Mouse (Mus musculus) adipocyte (in vitro differentiated cells): ENCODE data around the gene Tmprss11e.

Experiments used
- DNase-seq: peaks from one replicate; pipeline ENCODE4 v3.0.0-alpha.2; 2016; ENCODE audit warnings: low spot score

Gene Tmprss11e

DNA sequence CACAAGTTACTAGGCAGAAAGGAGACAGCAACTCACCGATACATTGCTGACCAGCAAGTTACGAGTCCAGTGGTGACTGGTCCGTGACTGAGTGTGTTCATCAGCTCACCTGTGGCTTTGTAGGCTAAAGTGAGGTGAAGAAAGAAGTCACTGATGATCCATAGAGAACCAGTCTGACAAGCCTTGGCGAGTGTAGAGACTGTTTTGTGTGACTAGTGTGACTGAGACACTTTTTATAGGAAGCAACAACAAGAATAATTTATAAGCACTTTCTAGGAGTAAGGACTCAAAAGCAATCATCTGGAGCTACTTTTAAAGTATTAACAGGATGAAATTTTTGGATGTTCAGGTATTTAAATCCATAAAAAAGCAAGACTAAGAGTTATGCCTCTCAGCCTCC, at the start of gene Tmprss11e:
Tmprss11e (minus strand) TSS at position 101 of the 400 bp plus-strand sequence.
- no peak for DNase-seq

DNA sequence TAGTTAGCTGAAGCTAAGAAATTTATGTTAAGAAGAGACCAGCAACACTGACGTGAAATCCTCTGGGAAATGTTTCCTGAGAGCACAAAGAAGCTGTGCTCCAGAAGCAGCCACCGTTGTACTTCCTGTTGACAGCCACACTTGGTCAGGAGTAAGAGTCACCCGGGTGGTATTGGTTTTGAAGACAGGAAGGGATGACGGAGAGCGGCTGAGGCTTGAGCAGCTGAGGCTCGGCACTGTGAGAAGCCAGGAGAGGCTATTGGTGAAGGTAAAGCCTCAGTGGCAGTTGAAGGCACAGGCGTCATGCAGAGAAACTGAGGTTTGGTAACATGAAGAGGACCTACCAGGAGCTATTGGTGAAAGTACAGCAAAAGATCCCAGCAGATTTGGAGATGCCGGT, 47.2 kb upstream of the Tmprss11e start:
- no peak for DNase-seq

DNA sequence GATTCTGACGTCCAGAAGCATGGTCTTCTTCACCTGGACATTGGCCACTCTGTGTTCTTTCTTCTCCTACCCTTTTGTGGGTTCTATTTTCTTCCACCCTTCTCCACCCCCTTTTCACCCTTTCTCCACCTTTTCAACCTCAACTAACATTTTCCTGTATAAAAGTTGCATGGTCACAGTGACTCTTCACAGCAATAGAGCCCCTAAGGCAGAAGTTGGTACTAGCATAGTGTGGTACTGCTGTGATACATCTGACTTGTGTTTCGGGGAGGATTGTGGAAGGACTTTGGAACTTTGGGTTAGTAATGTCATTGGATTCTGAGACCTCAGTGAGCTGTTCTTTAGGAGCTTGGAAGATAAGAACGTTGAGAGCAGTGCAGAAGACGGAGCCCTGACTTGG, 46.6 kb upstream of the Tmprss11e start:
- no peak for DNase-seq

DNA sequence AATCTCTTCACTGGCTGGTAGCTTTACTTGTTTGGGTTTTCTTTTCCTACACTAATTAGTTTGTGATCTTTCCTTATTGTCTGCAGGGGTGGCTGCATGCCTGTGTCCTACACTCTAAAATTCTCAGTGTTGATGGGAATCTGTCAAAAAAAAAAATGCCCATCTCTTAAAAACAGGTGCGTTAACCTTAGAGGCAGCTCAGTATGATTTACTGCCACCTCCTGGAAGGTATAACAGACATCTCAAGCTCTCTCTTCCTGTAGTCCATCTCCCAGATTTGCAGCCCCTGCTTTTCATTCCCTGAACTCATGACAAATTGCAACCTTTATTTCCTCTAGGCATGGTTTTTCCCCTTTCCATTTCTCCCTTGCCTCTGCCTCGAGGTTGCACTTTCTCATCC, 44.3 kb upstream of the Tmprss11e start:
- DNase-seq: no peak

DNA sequence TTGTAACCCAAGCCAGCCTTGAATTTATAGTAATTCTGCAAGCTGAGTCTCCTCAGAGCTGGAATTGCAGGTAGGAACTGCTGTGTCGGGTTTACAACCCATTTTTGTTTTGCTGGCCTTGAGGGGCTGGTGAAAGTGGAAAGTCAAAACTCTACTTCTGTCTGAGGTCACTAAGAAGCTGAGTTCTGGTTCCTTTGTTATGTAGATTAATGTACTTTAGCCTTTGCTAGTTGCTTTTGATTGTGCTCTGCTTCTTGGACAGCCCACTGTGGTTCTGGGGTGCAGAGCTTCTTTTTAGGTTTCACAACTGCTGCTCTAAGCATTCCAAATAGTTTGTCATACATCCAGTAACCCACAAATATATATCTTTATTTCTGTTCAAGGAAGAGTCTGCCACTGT, 41.2 kb upstream of the Tmprss11e start:
- DNase-seq: no peak

DNA sequence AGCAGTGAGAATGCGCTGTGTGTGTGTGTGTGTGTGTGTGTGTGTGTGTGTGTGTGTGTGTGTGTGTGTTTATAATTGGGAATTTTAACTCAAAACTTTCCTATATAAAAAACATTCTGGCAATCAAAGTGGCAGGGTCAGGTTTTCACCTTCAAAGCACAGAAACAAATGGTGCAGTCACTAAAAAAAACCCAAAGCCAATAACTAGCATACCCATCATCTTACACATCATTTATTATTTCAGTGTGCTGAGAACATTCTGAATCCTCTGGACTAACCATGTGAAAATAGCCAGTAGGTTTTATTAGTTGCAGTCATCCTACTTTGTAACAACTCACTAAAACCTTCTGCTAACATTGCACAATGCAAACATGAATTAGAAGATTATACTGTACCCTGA, 38.6 kb upstream of the Tmprss11e start:
- no peak for DNase-seq

DNA sequence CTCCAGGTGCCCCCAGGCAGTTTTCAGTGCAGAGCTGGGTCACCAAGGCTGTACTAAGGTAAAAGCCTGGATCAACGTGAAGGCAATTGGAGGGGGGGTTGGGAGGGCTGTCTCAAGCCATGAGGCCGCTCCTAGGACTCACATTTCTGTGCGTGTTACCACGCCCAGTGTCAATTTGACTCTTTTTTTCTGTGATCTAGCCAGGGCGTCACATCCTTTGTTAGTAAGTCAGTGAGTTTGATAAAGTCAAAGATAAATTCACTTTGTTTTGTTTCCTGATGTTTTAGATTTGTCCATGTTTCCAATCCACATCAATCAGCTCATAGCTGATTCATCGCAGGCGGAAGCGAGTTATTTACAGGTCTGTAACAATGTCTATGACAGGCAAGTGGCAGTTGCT, 37.4 kb upstream of the Tmprss11e start:
- DNase-seq: no peak

DNA sequence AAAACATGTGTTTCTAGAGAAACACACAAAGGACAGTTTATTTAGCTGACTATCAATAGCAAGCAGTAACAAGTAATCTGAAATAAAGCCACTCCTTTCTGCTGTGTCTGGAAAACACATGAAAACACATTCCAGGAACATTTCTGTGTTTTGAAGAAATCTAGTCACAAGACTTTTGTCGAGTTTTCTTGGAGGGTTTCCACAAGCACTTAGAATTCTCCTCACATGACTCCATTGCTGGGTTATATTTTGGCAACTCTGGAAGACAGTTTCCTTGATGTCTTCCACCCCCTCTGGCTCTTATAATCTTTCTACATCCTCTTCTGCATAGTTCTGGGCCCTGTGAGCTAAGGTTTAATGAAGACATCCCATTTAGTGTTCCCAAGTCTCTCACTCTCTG, 32.9 kb upstream of the Tmprss11e start:
- peak; percentile 63 for DNase-seq

DNA sequence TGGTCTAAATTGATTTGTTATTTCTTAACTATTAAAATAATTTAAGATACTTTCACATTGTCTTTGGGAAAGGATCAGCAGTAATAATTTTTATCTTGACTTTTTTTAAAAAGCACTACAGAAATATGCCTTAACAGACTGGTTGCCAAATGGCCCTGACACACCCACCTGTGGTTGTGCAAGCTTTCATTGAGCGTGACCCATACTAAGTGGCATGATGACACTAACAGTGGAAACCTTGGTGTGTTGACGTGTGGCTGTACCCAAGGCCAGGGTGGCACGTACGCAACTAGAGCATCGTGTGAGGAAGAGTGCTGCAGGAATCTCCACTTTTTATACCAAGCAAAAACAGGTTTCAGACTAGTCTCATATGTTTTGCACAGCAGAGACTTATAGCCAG, 31.3 kb upstream of the Tmprss11e start:
- DNase-seq: no peak

DNA sequence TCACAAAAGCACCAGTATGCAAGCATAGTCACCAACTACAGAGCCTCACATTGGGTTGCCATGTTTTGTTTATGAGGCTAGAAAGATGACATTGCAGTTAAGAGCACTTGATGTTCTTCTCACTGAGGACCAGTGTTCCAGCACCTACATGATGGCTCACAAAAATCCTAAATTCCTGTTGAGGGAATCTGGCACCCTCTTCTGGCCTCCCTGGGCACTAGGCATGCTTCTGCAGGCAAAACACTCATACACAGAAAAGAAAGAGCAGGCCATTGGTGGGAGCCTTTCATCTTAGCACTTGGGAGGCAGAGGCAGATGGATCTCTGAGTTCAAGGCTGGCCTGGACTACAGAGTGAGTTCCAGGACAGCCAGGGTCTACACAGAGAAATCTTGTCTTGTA, 25.4 kb upstream of the Tmprss11e start:
- peak; percentile 50 for DNase-seq

DNA sequence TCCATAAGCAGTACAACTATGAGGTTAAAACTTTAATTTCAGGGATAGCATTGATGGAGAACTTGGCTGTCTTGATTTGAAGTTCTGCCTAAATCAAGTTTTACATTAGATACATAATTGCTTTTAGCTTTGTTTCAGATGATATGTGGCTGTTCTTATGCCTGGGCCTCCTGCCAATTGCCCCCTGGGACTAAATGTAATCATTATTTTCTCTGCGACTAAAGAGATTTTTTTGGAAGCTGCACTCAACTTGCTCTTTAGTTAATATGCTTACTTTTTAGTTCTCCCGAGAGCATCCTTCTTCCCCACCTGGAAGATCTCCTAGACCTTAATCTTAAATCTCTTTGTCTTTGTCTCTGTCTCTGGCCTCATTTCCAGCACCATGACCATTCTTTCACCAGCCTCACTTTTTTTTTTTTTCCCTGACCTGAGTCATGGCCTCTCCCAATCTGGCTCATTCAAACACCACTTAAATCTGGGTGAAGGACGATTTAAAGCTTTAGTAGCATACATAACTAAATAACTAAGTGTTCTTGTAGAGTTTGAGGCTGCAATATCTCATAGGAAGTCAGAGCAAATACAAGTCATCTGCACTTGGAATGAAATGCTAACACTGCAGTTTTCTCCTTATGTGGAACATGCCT, 23.5 kb upstream of the Tmprss11e start:
- no peak for DNase-seq

DNA sequence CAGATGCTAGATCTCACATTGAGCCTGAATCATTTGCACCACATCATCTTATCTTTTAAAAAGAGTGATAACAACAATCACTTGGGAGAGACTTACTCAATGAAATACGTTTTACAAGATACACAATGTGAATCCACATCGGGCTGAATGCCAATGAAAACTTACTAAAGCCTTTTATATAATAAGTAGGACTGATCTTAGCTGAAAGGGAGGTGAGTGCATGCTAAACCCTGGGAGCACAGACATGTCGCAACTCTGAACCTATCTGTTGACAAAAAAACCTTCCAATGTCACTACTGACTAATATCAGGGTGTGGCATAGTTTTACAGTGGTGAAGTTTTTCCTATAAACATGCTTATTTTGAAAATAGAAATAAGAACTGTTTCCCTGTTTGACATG, 2.8 kb downstream of the Tmprss11e start:
- DNase-seq: no peak

DNA sequence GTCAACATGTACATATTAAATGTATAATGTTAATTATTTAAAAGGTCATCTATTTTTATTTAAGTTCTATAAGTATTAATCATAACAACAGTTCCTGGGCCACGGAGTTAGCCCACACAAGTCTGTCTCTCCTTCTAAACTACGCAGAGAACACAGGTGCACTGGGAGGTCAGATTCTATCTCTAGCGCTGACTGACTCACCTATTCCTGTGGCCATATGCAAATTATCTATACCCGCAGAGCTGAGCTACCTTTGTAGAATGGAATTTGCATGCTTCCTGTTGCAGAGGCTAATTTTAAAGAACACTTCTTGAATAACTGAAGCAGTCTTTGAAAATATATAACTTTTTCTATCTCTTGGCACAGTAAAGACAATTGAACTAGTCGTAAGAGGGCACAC, 4.5 kb downstream of the Tmprss11e start:
- no peak for DNase-seq

DNA sequence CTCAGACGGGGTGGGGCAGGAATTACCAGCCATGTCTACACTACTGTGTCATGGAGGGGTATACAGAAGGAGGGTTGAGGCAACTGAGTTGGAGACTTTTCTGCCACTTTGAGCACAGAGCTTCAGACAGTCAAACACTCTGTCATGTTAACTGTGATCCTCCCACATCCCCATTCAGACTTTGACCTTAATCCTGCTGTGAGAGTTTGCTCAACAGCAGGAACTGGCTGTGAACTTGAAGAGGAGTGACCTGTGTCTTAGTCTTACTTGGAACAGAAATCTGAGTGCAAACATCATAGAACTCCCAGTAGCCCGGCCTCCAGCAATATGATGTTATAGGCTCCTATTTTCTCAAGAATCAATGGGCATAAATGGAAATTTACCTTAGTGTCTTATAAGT, 9.8 kb downstream of the Tmprss11e start:
- DNase-seq: peak; percentile 91

DNA sequence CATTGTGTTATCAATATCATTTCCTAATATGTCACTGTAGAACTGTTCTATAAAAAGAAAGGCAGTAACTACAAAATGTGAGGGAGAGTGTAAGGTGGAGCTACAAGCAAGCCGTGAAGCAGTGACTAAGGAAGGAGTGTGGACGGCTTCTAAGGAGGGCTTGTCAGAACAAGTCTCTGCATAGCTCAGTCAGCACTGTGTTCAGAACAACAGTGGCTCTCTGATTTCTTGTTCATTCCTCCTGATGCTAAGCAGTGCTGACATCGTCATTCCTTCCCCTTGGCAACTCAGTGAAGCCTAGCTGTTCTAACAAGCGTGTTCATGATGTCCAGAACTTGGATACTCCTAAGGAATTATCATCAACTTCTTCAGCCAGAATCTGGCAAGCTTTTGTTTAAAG, 15.0 kb downstream of the Tmprss11e start:
- DNase-seq: no peak

DNA sequence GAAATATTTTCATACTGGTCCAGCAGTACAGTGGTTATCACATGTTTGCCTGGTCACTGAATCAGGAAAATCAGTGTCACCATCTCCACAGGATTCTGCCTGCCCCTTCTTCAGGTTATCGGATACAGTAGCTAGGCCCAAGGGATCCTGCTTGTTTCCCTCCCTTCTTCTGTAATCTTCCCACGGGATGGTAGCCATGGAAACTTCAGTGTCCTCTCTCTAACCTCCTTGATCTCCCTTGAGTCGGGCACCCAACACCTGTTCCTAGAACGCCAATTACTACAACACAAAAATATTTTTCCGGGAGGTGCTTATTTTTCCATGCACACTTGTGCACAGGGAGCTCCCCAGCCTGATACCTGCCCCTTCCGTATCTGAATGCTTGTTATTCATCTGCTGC, 17.0 kb downstream of the Tmprss11e start:
- DNase-seq: no peak

DNA sequence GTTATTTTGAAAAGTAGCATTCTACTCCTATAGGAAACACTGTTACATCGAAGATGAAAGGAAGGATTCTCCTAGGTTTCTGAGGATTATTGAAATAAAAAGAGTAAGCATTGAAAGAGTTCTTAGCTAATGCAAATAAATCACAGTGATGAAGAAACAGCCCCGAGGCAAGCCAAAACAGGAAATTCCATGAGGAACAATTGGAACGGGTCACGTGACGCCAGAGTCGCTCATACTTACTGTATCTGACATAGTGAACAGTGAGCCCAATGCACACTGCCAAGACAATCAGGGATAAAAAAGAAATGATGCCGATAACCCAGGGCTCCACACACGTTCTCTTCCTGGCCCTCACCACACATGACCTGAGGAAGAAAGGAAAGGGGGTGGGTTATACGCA, 18.6 kb downstream of the Tmprss11e start:
- DNase-seq: no peak

DNA sequence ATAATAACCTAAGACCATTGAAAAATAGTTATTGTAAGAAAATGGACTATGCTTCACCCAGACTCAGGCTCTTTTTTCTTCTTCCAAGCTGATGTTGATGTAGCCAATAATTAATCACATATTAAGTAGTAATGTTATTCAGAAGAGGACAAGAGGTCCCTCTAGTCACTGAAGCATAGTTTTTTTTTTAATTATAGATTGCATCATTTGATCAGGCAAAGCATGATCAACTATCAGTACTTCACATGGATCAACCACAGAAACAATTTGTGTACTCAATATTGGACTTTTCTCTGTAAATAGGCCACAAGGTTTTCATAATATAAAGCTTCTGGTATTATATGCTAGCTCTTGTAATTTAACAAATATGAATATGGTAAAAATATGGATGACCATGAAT, 20.6 kb downstream of the Tmprss11e start:
- DNase-seq: no peak

DNA sequence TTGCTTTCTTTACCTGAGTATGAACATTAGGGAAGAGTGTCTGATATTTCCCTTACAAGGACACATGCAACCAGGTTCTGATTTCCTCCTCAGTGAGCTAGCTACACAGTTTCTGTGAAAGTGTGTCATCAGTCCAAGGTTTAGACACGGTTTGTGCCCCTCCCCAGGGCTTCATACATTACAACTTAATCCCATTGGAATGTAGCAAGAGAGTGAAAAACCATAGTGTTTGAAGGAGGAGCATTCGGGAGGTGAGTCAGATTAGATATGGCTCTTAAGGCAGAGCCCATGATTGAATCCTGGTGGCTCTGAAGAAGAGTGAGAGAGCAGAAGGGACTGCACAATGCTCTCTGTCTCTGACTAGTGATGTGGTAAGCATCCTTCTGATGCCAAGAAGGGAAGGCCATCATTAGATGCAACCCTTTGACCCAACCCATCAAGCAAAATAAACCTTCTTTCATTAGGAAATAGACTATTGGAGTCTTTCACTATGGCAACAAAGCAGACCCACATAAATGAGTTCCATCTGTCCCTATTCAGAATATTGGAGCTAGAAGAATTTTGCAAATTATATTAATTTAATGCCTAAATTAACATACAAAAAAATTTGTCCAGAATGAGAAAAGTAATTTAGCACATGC, 22.7 kb downstream of the Tmprss11e start:
- peak; percentile 26 for DNase-seq

DNA sequence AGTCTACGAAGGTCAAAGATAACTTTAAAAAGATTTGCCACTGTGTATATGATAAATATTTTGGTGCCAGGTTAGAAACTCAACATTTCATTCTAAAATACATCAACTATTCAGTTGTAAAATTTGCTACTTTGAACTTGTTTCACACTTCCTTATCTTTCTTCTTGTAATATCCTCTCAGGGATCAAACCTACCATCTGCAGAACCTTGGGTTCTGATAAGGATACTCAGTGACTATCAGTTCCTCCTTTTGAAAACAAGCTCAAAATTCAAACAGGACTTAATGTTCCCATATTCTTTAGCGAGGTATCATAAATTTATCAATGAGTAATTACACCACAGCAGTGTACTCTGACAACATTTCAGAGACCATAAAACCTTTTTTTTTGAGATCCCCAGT, 30.6 kb downstream of the Tmprss11e start:
- DNase-seq: no peak

DNA sequence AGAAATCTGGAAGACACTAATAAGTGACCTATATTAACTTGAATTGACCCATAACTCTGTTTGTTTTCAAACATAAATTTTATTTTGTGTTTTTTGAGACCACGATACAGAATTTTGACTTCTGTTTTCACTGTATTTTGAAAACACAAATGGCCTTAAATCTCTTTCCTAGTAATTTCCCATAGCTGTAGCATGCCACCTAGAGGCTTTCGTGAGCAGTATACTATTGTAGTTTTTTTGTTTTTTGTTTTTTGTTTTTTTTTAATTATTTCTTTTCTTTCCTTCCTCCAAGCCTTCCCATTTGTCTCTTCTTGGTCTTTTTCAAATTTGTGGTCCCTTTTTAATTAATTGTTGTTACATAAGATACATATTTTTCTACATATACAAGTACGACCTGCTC, 40.7 kb downstream of the Tmprss11e start:
- peak; percentile 33 for DNase-seq

DNA sequence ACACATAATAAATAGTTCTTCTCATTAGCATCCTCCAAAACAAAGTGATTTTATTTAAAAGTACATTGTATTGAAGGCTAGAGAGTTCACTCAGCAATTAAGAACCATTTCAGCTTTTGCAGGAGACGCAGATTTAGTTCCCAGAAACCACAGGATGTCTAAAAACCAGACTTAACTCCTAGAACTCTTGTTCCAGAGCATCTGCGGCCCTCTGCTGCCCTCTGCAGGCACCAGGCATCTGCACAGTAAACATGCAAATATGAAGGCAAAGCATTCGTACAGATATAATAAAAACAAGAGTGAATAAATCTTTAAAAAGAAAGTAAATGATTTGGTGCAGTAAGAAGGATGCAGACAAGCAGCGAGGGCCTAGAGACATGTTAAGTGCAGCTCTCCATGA, 60.9 kb downstream of the Tmprss11e start:
- peak; percentile 73 for DNase-seq

DNA sequence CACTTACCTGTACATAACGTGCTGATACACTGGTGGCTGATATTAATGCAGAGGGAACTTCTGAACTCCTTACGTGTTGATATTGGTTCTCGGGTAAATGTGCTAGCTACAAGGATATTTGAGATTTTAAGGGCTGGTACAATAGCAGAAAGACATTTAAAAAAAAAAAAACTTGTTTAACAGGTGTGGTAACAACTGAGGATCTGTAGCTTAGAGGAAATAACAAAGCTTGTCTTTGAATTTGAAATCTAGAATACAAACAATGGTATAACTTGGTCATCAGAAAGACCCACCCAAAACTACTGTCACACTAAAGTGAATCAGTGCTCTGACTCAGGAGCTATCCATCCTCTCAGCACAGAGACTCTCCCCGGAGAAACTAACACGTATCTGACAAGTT, 69.4 kb downstream of the Tmprss11e start, which contains the start of gene Tmprss11b:
Tmprss11b (minus strand) TSS at position 101 of the 400 bp plus-strand sequence.
- DNase-seq: no peak
